Comparison of ENCODE assay signal across 8 mouse cellular contexts in the genomic region with DNA sequence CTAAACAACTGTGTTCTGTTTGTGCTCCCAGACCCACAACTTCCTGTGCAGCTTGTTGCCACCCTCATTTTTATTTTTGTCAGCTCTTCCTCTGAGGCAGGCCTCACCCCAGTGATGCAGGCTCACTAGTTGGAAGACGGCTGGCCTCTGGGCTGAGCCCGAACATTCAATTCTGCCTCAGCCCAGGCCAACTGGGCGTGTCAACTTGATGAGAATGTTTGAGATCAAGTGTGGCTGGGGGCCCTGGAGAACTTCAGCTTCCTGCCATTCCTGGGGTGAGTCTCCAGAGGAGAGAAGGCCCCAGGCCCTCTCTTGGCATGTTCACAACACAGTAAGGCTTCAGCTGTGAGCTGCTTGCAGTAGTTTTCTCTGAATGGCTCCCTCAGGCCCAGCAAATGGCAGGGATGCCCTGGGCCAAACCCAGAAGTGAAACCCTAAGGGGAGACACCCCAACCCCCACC. TPM values are rescaled to one million over a fixed set of nuclear protein-coding genes. Genes with fewer than 3 reads are reported as not detected.
DNase-seq lines count a peak whose midpoint lies in the region; ATAC-seq and TF ChIP-seq lines count a peak whose summit lies in the region.
"Had no signal": no experiment of that assay in that cellular context is flagged by ENCODE, and none has a peak within 500 bp of the region (broad histone marks: within the 10 kb centered on the region; RNA-seq: fewer than 3 reads in every experiment).

No protein-coding gene starts in this region.

- H3K36me3 ChIP-seq in CH12.LX (replicated peaks in 1 of 2; ENCODE audit: control insufficient read depth in 1 of 2, insufficient read depth in 1 of 2, low read length in 1 of 2): no peaks in the 10 kb centered on the region
- no peaks in the 10 kb centered on the region for H3K36me3 ChIP-seq in megakaryocyte, embryonic 14.5 days (replicated peaks; ENCODE audit: low read length)
- no peaks in the 10 kb centered on the region for H3K36me3 ChIP-seq in midbrain, embryonic 13.5 days
- H3K36me3 ChIP-seq: neural tube, embryonic 12.5 days had no signal

- TF ChIP-seq RAD21 in CH12.LX (IDR thresholded peaks at IDR 0.05; ENCODE audit: low read depth, low read length): no peak

- in situ Hi-C loops in CH12.LX (cut with MboI; ENCODE audit: low pct_ligation_motif_present, low pct_unique_long_range_greater_than_20kb, low sequenced_read_pairs): no loop called here

- TF ChIP-seq CTCF in CH12.LX (conservative IDR thresholded peaks at IDR 0.05 in 1 of 2, IDR thresholded peaks at IDR 0.05 in 1 of 2; ENCODE audit: low read depth in 2 of 2, low read length in 2 of 2): no peak

- dilution Hi-C loops in CH12.LX (cut with MboI; ENCODE audit: extremely low pct_ligation_motif_present, extremely low pct_unique_long_range_greater_than_20kb, low sequenced_read_pairs): no loop called here

- H3K4me3 ChIP-seq in CH12.LX (replicated peaks in 1 of 3; ENCODE audit: low read depth in 2 of 3, low read length in 2 of 3, poor library complexity in 1 of 3): no peak overlapping the region
- peak overlapping the region; percentile 35 for H3K4me3 ChIP-seq in megakaryocyte, embryonic 14.5 days (replicated peaks)
- no peak overlapping the region for H3K4me3 ChIP-seq in midbrain, embryonic 13.5 days (replicated peaks)
- H3K4me3 ChIP-seq: neural tube, embryonic 12.5 days had no signal

- 0 out of 2 replicates have a peak overlapping the region, but pooled peaks have one; percentile 2 for H3K4me2 ChIP-seq in CH12.LX (ENCODE audit: insufficient read depth, low read depth, poor library complexity, severe bottlenecking)
- H3K4me2 ChIP-seq in midbrain, embryonic 13.5 days (replicated peaks): no peak overlapping the region
- H3K4me2 ChIP-seq: neural tube, embryonic 12.5 days had no signal

- no peak for TF ChIP-seq EP300 in CH12.LX (IDR thresholded peaks at IDR 0.05; ENCODE audit: low read length)

- peak; percentile 28; the same call in 1 of the 2 replicates for TF ChIP-seq POLR2A in CH12.LX (IDR thresholded peaks at IDR 0.05; ENCODE audit: low read depth, low read length)

- no peaks in the 10 kb centered on the region for H3K9me3 ChIP-seq in CH12.LX (replicated peaks; ENCODE audit: low read length)
- H3K9me3 ChIP-seq in megakaryocyte, embryonic 14.5 days: no peaks in the 10 kb centered on the region
- H3K9me3 ChIP-seq in midbrain, embryonic 13.5 days: no peaks in the 10 kb centered on the region
- H3K9me3 ChIP-seq: neural tube, embryonic 12.5 days had no signal

- peak overlapping the region; percentile 5 for H3K9ac ChIP-seq in CH12.LX (ENCODE audit: insufficient read depth, low read depth)
- H3K9ac ChIP-seq in midbrain, embryonic 13.5 days (replicated peaks): no peak overlapping the region
- H3K9ac ChIP-seq: neural tube, embryonic 12.5 days had no signal

- WGBS in midbrain, embryonic 13.5 days: 75% methylated on average over 3 of the region's 3 CpGs

- no peaks in the 10 kb centered on the region for H3K79me2 ChIP-seq in CH12.LX (replicated peaks; ENCODE audit: control insufficient read depth, extremely low read depth, insufficient read depth, poor library complexity, severe bottlenecking)

- H3K4me1 ChIP-seq in CH12.LX (ENCODE audit: control insufficient read depth in 1 of 2, insufficient read depth in 2 of 2): peaks cover 38 to 76% of the 10 kb centered on the region in 2 experiments
- H3K4me1 ChIP-seq in megakaryocyte, embryonic 14.5 days: peaks cover 70% of the 10 kb centered on the region
- H3K4me1 ChIP-seq in midbrain, embryonic 13.5 days (replicated peaks): 0 out of 2 replicates have a peak, but pooled peaks cover 5% of the 10 kb centered on the region

- peak overlapping the region; percentile 67 for H3K27ac ChIP-seq in CH12.LX (ENCODE audit: insufficient read depth, low read depth)
- H3K27ac ChIP-seq in midbrain, embryonic 13.5 days: no peak overlapping the region
- H3K27ac ChIP-seq: neural tube, embryonic 12.5 days had no signal

- DNase-seq in CH12.LX (ENCODE audit: extremely low read depth): peak; percentile 45
- DNase-seq in c-Kit-positive CD71-positive TER-119-positive erythroid progenitor cells, embryonic 14.5 days (ENCODE audit: low spot score): peak; percentile 35
- DNase-seq in cerebellum, postnatal 36 days: no peak
- no peak for DNase-seq in kidney, adult 18-20 months

- peak; percentile 60 for ATAC-seq in inflammation-experienced regulatory T-cells, adult 6 months
- ATAC-seq in midbrain, embryonic 13.5 days: no peak

- no peaks in the 10 kb centered on the region for H3K27me3 ChIP-seq in CH12.LX (replicated peaks)
- no peaks in the 10 kb centered on the region for H3K27me3 ChIP-seq in megakaryocyte, embryonic 14.5 days (replicated peaks)
- H3K27me3 ChIP-seq in midbrain, embryonic 13.5 days: no peaks in the 10 kb centered on the region
- H3K27me3 ChIP-seq: neural tube, embryonic 12.5 days had no signal

TF ChIP-seq in CH12.LX, 34 proteins besides CTCF, POLR2A, EP300 and RAD21:
- TF ChIP-seq TCF12 (IDR thresholded peaks at IDR 0.05; ENCODE audit: low read depth, low read length): 0 out of 2 replicates have a peak, but pooled peaks have one; percentile 27
- TF ChIP-seq IRF4 (IDR thresholded peaks at IDR 0.05; ENCODE audit: low read depth, low read length): peak; percentile 68
- TF ChIP-seq TBP (conservative IDR thresholded peaks at IDR 0.05; ENCODE audit: low read depth, low read length): no peak
- TF ChIP-seq ELF1 (IDR thresholded peaks at IDR 0.05; ENCODE audit: low read depth, low read length): peak; percentile 22; the same call in 1 of the 2 replicates
- TF ChIP-seq CHD2 (IDR thresholded peaks at IDR 0.05; ENCODE audit: low read length): peak; percentile 53; the same call in 1 of the 2 replicates

RNA-seq across cellular contexts. Expression of gene Pdcd4, which starts 1.7 kb away (rescaled TPM):
- total RNA-seq in CH12.LX (2012; rRNA removed) (21.0 and 26.3 TPM in 2 replicates), CH12.LX (2014; rRNA removed) (24.3 and 24.4 TPM in 2 replicates)
- 37.9 and 39.0 TPM in 2 replicates for polyA plus RNA-seq in CH12.LX (2012; ENCODE audit: insufficient read length, low read depth)
- 100 to 1,000 TPM; 405 to 678 (median 450) TPM for polyA plus RNA-seq in inflammation-experienced regulatory T-cells, adult 6 months (2017; shearing (Covaris generic))
- polyA plus RNA-seq in megakaryocyte, embryonic 14.5 days (2012; ENCODE audit: insufficient read depth, low replicate concordance): 2.8 and 25.4 TPM in 2 replicates
- 84.7 and 85.6 TPM in 2 replicates for polyA plus RNA-seq in midbrain, embryonic 13.5 days (2015; fragmentation: Nextera tagmentation; extraction: Ambion mirVana)

RNA-seq across cellular contexts. Expression of gene Shoc2, which starts 50.4 kb away (rescaled TPM):
- total RNA-seq in CH12.LX (2012; rRNA removed) (14.1 and 15.4 TPM in 2 replicates), CH12.LX (2014; rRNA removed) (25.8 and 27.1 TPM in 2 replicates)
- polyA plus RNA-seq in CH12.LX (2012; ENCODE audit: insufficient read length, low read depth): 20.4 and 23.7 TPM in 2 replicates
- 10 to 100 TPM; 74.2 to 76.2 (median 74.6) TPM for polyA plus RNA-seq in inflammation-experienced regulatory T-cells, adult 6 months (2017; shearing (Covaris generic))
- polyA plus RNA-seq in megakaryocyte, embryonic 14.5 days (2012; ENCODE audit: insufficient read depth, low replicate concordance): 1.6 TPM in 1 of 2 replicates, not detected in the other
- polyA plus RNA-seq in midbrain, embryonic 13.5 days (2015; fragmentation: Nextera tagmentation; extraction: Ambion mirVana): 62.3 and 63.9 TPM in 2 replicates

RNA-seq across cellular contexts. Expression of gene Bbip1, which starts 50.7 kb away (rescaled TPM):
- total RNA-seq in CH12.LX (2012; rRNA removed) (38.8 and 42.2 TPM in 2 replicates), CH12.LX (2014; rRNA removed) (95.7 and 106 TPM in 2 replicates)
- 41.0 and 43.4 TPM in 2 replicates for polyA plus RNA-seq in CH12.LX (2012; ENCODE audit: insufficient read length, low read depth)
- polyA plus RNA-seq in inflammation-experienced regulatory T-cells, adult 6 months (2017; shearing (Covaris generic)): 100 to 1,000 TPM; 120 to 123 (median 121) TPM
- polyA plus RNA-seq in megakaryocyte, embryonic 14.5 days (2012; ENCODE audit: insufficient read depth, low replicate concordance): 5.1 TPM in 1 of 2 replicates, not detected in the other
- polyA plus RNA-seq in midbrain, embryonic 13.5 days (2015; fragmentation: Nextera tagmentation; extraction: Ambion mirVana): 120 and 134 TPM in 2 replicates

Comparison
In these comparisons a context has a peak if more than half of its experiments do, and no peak if none do; other contexts are left out.
1. DNase-seq: peak in CH12.LX (single experiment) and c-Kit-positive CD71-positive TER-119-positive erythroid progenitor cells, embryonic 14.5 days (single experiment); none in cerebellum, postnatal 36 days (0 of 2) and kidney, adult 18-20 months (single experiment).